Comparison of ENCODE assay signal across 8 mouse cellular contexts in the genomic region with DNA sequence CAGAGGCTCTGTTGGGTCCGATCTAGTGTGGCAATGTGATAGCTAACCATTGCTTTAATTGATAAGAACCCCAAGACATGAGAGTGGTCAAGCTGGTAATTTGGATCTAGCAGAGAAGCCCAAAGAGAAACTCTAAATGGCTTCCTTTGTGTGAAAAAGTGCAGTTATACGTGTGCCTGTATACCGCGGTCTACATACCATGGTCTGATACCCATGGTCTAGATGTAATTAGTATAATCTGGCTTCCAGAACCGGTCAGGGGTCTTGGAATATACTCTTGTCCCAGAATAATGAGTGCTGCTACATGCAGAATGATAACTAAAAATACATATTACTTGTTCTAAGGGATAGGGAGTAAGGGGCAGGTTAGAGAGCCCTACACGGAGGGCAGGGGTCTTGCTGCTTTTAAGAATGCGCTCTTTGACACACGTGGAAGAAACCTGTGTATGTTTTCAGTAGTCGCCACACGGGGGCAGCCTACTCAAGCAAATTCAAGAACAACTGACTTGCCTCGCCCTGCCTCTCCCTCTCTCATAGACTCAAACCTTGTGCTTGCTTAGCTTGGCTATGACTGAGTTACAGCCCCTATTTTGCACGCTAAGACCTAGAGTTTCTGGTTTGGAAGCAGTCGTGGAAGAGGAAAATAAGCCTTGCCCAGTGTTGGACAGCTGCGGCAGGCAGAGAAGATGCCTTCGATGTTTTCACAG. TPM values are rescaled to one million over a fixed set of nuclear protein-coding genes. Genes with fewer than 3 reads are reported as not detected.
DNase-seq lines count a peak whose midpoint lies in the region; ATAC-seq and TF ChIP-seq lines count a peak whose summit lies in the region.

No protein-coding gene starts in this region.

- no peaks in the 10 kb centered on the region for H3K27me3 ChIP-seq in forebrain, postnatal 0 days (ENCODE audit: insufficient read depth, low read length)
- H3K27me3 ChIP-seq in hindbrain, embryonic 13.5 days = no peaks in the 10 kb centered on the region

- H3K4me3 ChIP-seq in forebrain, postnatal 0 days (ENCODE audit: low read depth, low read length) = no peak overlapping the region
- H3K4me3 ChIP-seq in hindbrain, embryonic 13.5 days = no peak overlapping the region

- no peak overlapping the region for H3K4me2 ChIP-seq in forebrain, postnatal 0 days (ENCODE audit: low read depth)
- no peak overlapping the region for H3K4me2 ChIP-seq in hindbrain, embryonic 13.5 days

- WGBS in forebrain, postnatal 0 days = 53% methylated on average over 15 of the region's 15 CpGs
- 56% methylated on average over 15 of the region's 15 CpGs for WGBS in hindbrain, embryonic 13.5 days

- peak; percentile 92 for ATAC-seq in forebrain, postnatal 0 days
- ATAC-seq in hindbrain, embryonic 13.5 days (ENCODE audit: low FRiP score) = peak; percentile 85

- H3K36me3 ChIP-seq in forebrain, postnatal 0 days (ENCODE audit: insufficient read depth) = peaks cover 2% of the 10 kb centered on the region
- no peaks in the 10 kb centered on the region for H3K36me3 ChIP-seq in hindbrain, embryonic 13.5 days

- H3K27ac ChIP-seq in forebrain, postnatal 0 days (ENCODE audit: low read depth, low read length) = no peak overlapping the region
- no peak overlapping the region for H3K27ac ChIP-seq in hindbrain, embryonic 13.5 days

- no peak overlapping the region for H3K9ac ChIP-seq in forebrain, postnatal 0 days
- no peak overlapping the region for H3K9ac ChIP-seq in hindbrain, embryonic 13.5 days

- TF ChIP-seq CTCF in forebrain, postnatal 0 days (IDR thresholded peaks at IDR 0.05; ENCODE audit: low read depth) = peak; percentile 92

- no peaks in the 10 kb centered on the region for H3K4me1 ChIP-seq in forebrain, postnatal 0 days (ENCODE audit: insufficient read depth)
- no peaks in the 10 kb centered on the region for H3K4me1 ChIP-seq in hindbrain, embryonic 13.5 days (replicated peaks)

- no peaks in the 10 kb centered on the region for H3K9me3 ChIP-seq in forebrain, postnatal 0 days (ENCODE audit: low read length)
- H3K9me3 ChIP-seq in hindbrain, embryonic 13.5 days = no peaks in the 10 kb centered on the region

- DNase-seq in MN1 (ENCODE audit: low spot score) = peak; percentile 79
- peak; percentile 65 to 71 for DNase-seq in cerebellum, adult 18-20 months
- peak; percentile 91 for DNase-seq in forebrain, postnatal 0 days
- DNase-seq in layer of hippocampus, postnatal 14 days (ENCODE audit: low spot score in 2 of 2) = peak; percentile 59 to 75
- peak; percentile 84 for DNase-seq in lung, postnatal 10 days
- DNase-seq in retina, postnatal 1 day = peak; percentile 87
- DNase-seq in thymus, postnatal 36 days = peak; percentile 46 to 63

RNA-seq across cellular contexts. Expression of a gene that starts 23.4 kb away (rescaled TPM):
- 8.0 and 9.1 TPM in 2 replicates for total RNA-seq in forebrain, postnatal 0 days (2014; rRNA removed)
- 5.1 and 5.9 TPM in 2 replicates for polyA plus RNA-seq in forebrain, postnatal 0 days (2015; fragmentation: Nextera tagmentation; extraction: Ambion mirVana)
- 5.3 and 6.0 TPM in 2 replicates for polyA plus RNA-seq in hindbrain, embryonic 13.5 days (2015; fragmentation: Nextera tagmentation; extraction: Ambion mirVana)
- total RNA-seq in layer of hippocampus, postnatal 14 days (2021) = 10 to 100 TPM; 11.8 to 12.1 TPM
